Mouse (Mus musculus): Measurements from ENCODE around the gene Gm49325. TPM values are rescaled to one million over a fixed set of nuclear protein-coding genes. Genes with fewer than 3 reads are reported as not detected.

Gm49325 gene
- total RNA-seq, 1 experiment from 2014 or later = 5.5 TPM

GRCm38 (mm10) chr10:77587091-77587775 is 18.8 kb upstream of the Gm49325 start:
- no peak for ATAC-seq (replicated peaks; ENCODE audit: insufficient number of reproducible peaks, low FRiP score, low TSS enrichment, poor library complexity, severe bottlenecking)

- ATAC-seq (replicated peaks; ENCODE audit: insufficient number of reproducible peaks, low FRiP score, low TSS enrichment, poor library complexity, severe bottlenecking) = no peak
These were observed 18.0 kb upstream of the Gm49325 start for GRCm38 (mm10) chr10:77588036-77588435.

- ATAC-seq (replicated peaks; ENCODE audit: insufficient number of reproducible peaks, low FRiP score, low TSS enrichment, poor library complexity, severe bottlenecking) = 0 out of 2 replicates have a peak, but pooled peaks have one; percentile 11
These were observed 16.9 kb upstream of the Gm49325 start for GRCm38 (mm10) chr10:77589117-77589516.

GRCm38 (mm10) chr10:77589749-77590148 is 16.2 kb upstream of the Gm49325 start:
- ATAC-seq (replicated peaks; ENCODE audit: insufficient number of reproducible peaks, low FRiP score, low TSS enrichment, poor library complexity, severe bottlenecking) = no peak

GRCm38 (mm10) chr10:77590812-77591211 is 15.2 kb upstream of the Gm49325 start:
- ATAC-seq (replicated peaks; ENCODE audit: insufficient number of reproducible peaks, low FRiP score, low TSS enrichment, poor library complexity, severe bottlenecking) = peak; percentile 76

GRCm38 (mm10) chr10:77591546-77591945 is 14.5 kb upstream of the Gm49325 start:
- no peak for ATAC-seq (replicated peaks; ENCODE audit: insufficient number of reproducible peaks, low FRiP score, low TSS enrichment, poor library complexity, severe bottlenecking)

- no peak for ATAC-seq (replicated peaks; ENCODE audit: insufficient number of reproducible peaks, low FRiP score, low TSS enrichment, poor library complexity, severe bottlenecking)
These were observed 9.9 kb upstream of the Gm49325 start for GRCm38 (mm10) chr10:77596060-77596459.

- ATAC-seq (replicated peaks; ENCODE audit: insufficient number of reproducible peaks, low FRiP score, low TSS enrichment, poor library complexity, severe bottlenecking) = no peak
These were observed 3.0 kb upstream of the Gm49325 start for GRCm38 (mm10) chr10:77603021-77603420.

GRCm38 (mm10) chr10:77604111-77604510 is 1.9 kb upstream of the Gm49325 start:
- ATAC-seq (replicated peaks; ENCODE audit: insufficient number of reproducible peaks, low FRiP score, low TSS enrichment, poor library complexity, severe bottlenecking) = no peak

GRCm38 (mm10) chr10:77604958-77605357 is 1.0 kb upstream of the Gm49325 start:
- ATAC-seq (replicated peaks; ENCODE audit: insufficient number of reproducible peaks, low FRiP score, low TSS enrichment, poor library complexity, severe bottlenecking) = no peak

- no peak for ATAC-seq (replicated peaks; ENCODE audit: insufficient number of reproducible peaks, low FRiP score, low TSS enrichment, poor library complexity, severe bottlenecking)
These were observed 629 bp upstream of the Gm49325 start for GRCm38 (mm10) chr10:77605368-77605767.

GRCm38 (mm10) chr10:77606855-77607254 is 858 bp downstream of the Gm49325 start:
- peak; percentile 4; the same call in 1 of the 2 replicates for ATAC-seq (replicated peaks; ENCODE audit: insufficient number of reproducible peaks, low FRiP score, low TSS enrichment, poor library complexity, severe bottlenecking)

GRCm38 (mm10) chr10:77607441-77607840 is 1.4 kb downstream of the Gm49325 start:
- ATAC-seq (replicated peaks; ENCODE audit: insufficient number of reproducible peaks, low FRiP score, low TSS enrichment, poor library complexity, severe bottlenecking) = no peak

GRCm38 (mm10) chr10:77608589-77608988 is 2.6 kb downstream of the Gm49325 start:
- no peak for ATAC-seq (replicated peaks; ENCODE audit: insufficient number of reproducible peaks, low FRiP score, low TSS enrichment, poor library complexity, severe bottlenecking)

- no peak for ATAC-seq (replicated peaks; ENCODE audit: insufficient number of reproducible peaks, low FRiP score, low TSS enrichment, poor library complexity, severe bottlenecking)
These were observed 4.4 kb downstream of the Gm49325 start for GRCm38 (mm10) chr10:77610221-77610961.

GRCm38 (mm10) chr10:77613409-77613808 is 7.4 kb downstream of the Gm49325 start:
- no peak for ATAC-seq (replicated peaks; ENCODE audit: insufficient number of reproducible peaks, low FRiP score, low TSS enrichment, poor library complexity, severe bottlenecking)

GRCm38 (mm10) chr10:77615647-77616046 is 9.7 kb downstream of the Gm49325 start:
- no peak for ATAC-seq (replicated peaks; ENCODE audit: insufficient number of reproducible peaks, low FRiP score, low TSS enrichment, poor library complexity, severe bottlenecking)

GRCm38 (mm10) chr10:77616166-77616565 is 10.2 kb downstream of the Gm49325 start:
- ATAC-seq (replicated peaks; ENCODE audit: insufficient number of reproducible peaks, low FRiP score, low TSS enrichment, poor library complexity, severe bottlenecking) = no peak

GRCm38 (mm10) chr10:77616926-77617325 is 10.9 kb downstream of the Gm49325 start:
- ATAC-seq (replicated peaks; ENCODE audit: insufficient number of reproducible peaks, low FRiP score, low TSS enrichment, poor library complexity, severe bottlenecking) = no peak

GRCm38 (mm10) chr10:77621546-77621945 is 15.5 kb downstream of the Gm49325 start:
- no peak for ATAC-seq (replicated peaks; ENCODE audit: insufficient number of reproducible peaks, low FRiP score, low TSS enrichment, poor library complexity, severe bottlenecking)
